Mouse (Mus musculus) stomach, embryonic 16.5 days (tissue): ENCODE measurements around the gene Cpsf6. TPM values are rescaled to one million over a fixed set of nuclear protein-coding genes. Genes with fewer than 3 reads are reported as not detected.

Experiments
- ATAC-seq: fragments of 200-750 bp; cut with Nextera tagmentation; 2 replicates; pipeline ENCODE4 v1.8.0; 2017; ENCODE audit warnings: moderate number of reproducible peaks, moderate TSS enrichment; ENCODE audit not compliant: insufficient read depth, low FRiP score
- H3K27ac ChIP-seq: fragments of 300-500 bp; sonication (generic); 2 replicates; pipeline ENCODE4 v1.5.1; 2014; ENCODE audit warnings: low read length
- H3K27me3 ChIP-seq: fragments of 300-500 bp; sonication (generic); 2 replicates; pipeline ENCODE4 v1.6.1; 2014; ENCODE audit warnings: low read length, control low read depth, mixed read lengths; ENCODE audit not compliant: control insufficient read depth, insufficient read depth
- H3K36me3 ChIP-seq: fragments of 300-500 bp; sonication (generic); 2 replicates; pipeline ENCODE4 v1.6.1; 2014; ENCODE audit warnings: low read length; ENCODE audit not compliant: control insufficient read depth, insufficient read depth
- H3K4me1 ChIP-seq: fragments of 300-500 bp; sonication (generic); 2 replicates; pipeline ENCODE4 v1.6.1; 2014; ENCODE audit warnings: low read length, control low read depth, mixed read lengths; ENCODE audit not compliant: control insufficient read depth, insufficient read depth
- H3K4me2 ChIP-seq: fragments of 300-500 bp; sonication (generic); 2 replicates; pipeline ENCODE4 v1.6.1; 2014; ENCODE audit warnings: low read depth, low read length, mixed read lengths
- H3K4me3 ChIP-seq: fragments of 300-500 bp; sonication (generic); replicated peaks from 2 replicates; pipeline ENCODE4 v1.5.1; 2014; ENCODE audit warnings: mild to moderate bottlenecking, low read length
- H3K9ac ChIP-seq: fragments of 300-500 bp; sonication (generic); 2 replicates; pipeline ENCODE4 v1.6.1; 2014; ENCODE audit warnings: low read length
- H3K9me3 ChIP-seq: fragments of 300-500 bp; sonication (generic); replicated peaks from 2 replicates; pipeline ENCODE4 v1.6.1; 2016; ENCODE audit warnings: low read length, control low read depth; ENCODE audit not compliant: control insufficient read depth
- WGBS: fragments of 180-500 bp; shearing (Covaris S2); extraction: QIAGEN DNeasy Blood & Tissue Kit; methylation state at CpG from one replicate; pipeline ENCODE4 v1.1.7; 2014; 5-methylcytosine and 5-hydroxymethylcytosine counted together
- polyA plus RNA-seq: library from polyadenylated mRNA; unstranded; fragments of >200 nt; fragmentation: Nextera tagmentation; extraction: Ambion mirVana; gene quantifications from 2 replicates; pipeline ENCODE4 v1.2.1, GENCODE M21; 2015

Cpsf6 gene
- polyA plus RNA-seq, 1 experiment from 2014 or later: 121 TPM

GRCm38 (mm10) chr10:117304371-117304770 lies 75.4 kb downstream of the Cpsf6 start:
- Histone ChIP-seq H3K9ac (no peak overlapping the region), H3K27ac (no peak overlapping the region), H3K4me2 (no peak overlapping the region), H3K4me1 (no peaks in the 10 kb centered on the region), H3K4me3 (no peak overlapping the region), H3K9me3 (no peaks in the 10 kb centered on the region), H3K36me3 (no peaks in the 10 kb centered on the region), H3K27me3 (no peaks in the 10 kb centered on the region)
- no peak for ATAC-seq
- WGBS: 78% methylated on average over 5 of the region's 5 CpGs

- Histone ChIP-seq H3K4me1 (no peaks in the 10 kb centered on the region), H3K27ac (no peak overlapping the region), H3K4me3 (no peak overlapping the region), H3K9ac (no peak overlapping the region), H3K9me3 (no peaks in the 10 kb centered on the region), H3K27me3 (no peaks in the 10 kb centered on the region), H3K36me3 (no peaks in the 10 kb centered on the region), H3K4me2 (no peak overlapping the region)
- ATAC-seq: no peak
- WGBS: 83% methylated on average over 1 of the region's 1 CpGs
Measured at GRCm38 (mm10) chr10:117301688-117302087, 78.1 kb downstream of the Cpsf6 start.

GRCm38 (mm10) chr10:117299901-117300520 lies 79.8 kb downstream of the Cpsf6 start:
- 69% methylated on average over 5 of the region's 5 CpGs for WGBS
- Histone ChIP-seq H3K4me3 (no peak overlapping the region), H3K27ac (no peak overlapping the region), H3K4me2 (no peak overlapping the region), H3K27me3 (no peaks in the 10 kb centered on the region), H3K9me3 (no peaks in the 10 kb centered on the region), H3K4me1 (no peaks in the 10 kb centered on the region), H3K36me3 (no peaks in the 10 kb centered on the region), H3K9ac (no peak overlapping the region)
- ATAC-seq: no peak

GRCm38 (mm10) chr10:117299106-117299505 lies 80.7 kb downstream of the Cpsf6 start:
- Histone ChIP-seq H3K36me3 (no peaks in the 10 kb centered on the region), H3K9me3 (no peaks in the 10 kb centered on the region), H3K4me1 (no peaks in the 10 kb centered on the region), H3K27ac (no peak overlapping the region), H3K9ac (no peak overlapping the region), H3K4me3 (no peak overlapping the region), H3K27me3 (no peaks in the 10 kb centered on the region), H3K4me2 (no peak overlapping the region)
- ATAC-seq: no peak
- WGBS: 81% methylated on average over 4 of the region's 4 CpGs

- 80% methylated on average over 6 of the region's 6 CpGs for WGBS
- Histone ChIP-seq H3K27ac (no peak overlapping the region), H3K36me3 (no peaks in the 10 kb centered on the region)
Measured at GRCm38 (mm10) chr10:117298336-117298735, 81.5 kb downstream of the Cpsf6 start.

More at GRCm38 (mm10) chr10:117298336-117298735, 81.5 kb downstream of the Cpsf6 start:
- Histone ChIP-seq H3K9ac (no peak overlapping the region), H3K4me2 (no peak overlapping the region), H3K9me3 (no peaks in the 10 kb centered on the region), H3K4me1 (no peaks in the 10 kb centered on the region), H3K4me3 (no peak overlapping the region), H3K27me3 (no peaks in the 10 kb centered on the region)
- ATAC-seq: no peak

Other genes starting within 250 kb of the Cpsf6 start
- 18.7 and 20.8 TPM in 2 replicates for gene Frs2, start 231.5 kb downstream of the Cpsf6 start, polyA plus RNA-seq
- 45.8 and 48.9 TPM in 2 replicates for gene Yeats4, start 155.5 kb downstream of the Cpsf6 start, polyA plus RNA-seq
- not detected in 2 replicates for gene 9530003J23Rik, start 141.3 kb downstream of the Cpsf6 start, polyA plus RNA-seq
- 216 and 331 TPM in 2 replicates for gene Lyz2, start 97.7 kb downstream of the Cpsf6 start, polyA plus RNA-seq
- 0.42 and 0.94 TPM in 2 replicates for gene Lyz1, start 87.1 kb downstream of the Cpsf6 start, polyA plus RNA-seq
- 74.0 and 88.1 TPM in 2 replicates for gene Cpm, start 249.5 kb upstream of the Cpsf6 start, polyA plus RNA-seq